Mouse (Mus musculus) forebrain, embryonic 11.5 days (tissue): ENCODE measurements around the gene Clec2d. TPM values are rescaled to one million over a fixed set of nuclear protein-coding genes. Genes with fewer than 3 reads are reported as not detected.

Experiments
- ATAC-seq: fragments of 200-750 bp; cut with Nextera tagmentation; replicated peaks from 2 replicates; pipeline ENCODE4 v1.8.0; 2017; ENCODE audit warnings: moderate TSS enrichment; ENCODE audit not compliant: low FRiP score
- DNase-seq: peaks from one replicate; pipeline ENCODE4 v3.0.0-alpha.2; 2017; ENCODE audit warnings: low spot score
- H3K27ac ChIP-seq: fragments of 300-500 bp; sonication (generic); 2 replicates; pipeline ENCODE4 v1.5.1; 2014; ENCODE audit warnings: low read depth, low read length
- H3K27me3 ChIP-seq: fragments of 300-500 bp; sonication (generic); 2 replicates; pipeline ENCODE4 v1.6.1; 2014; ENCODE audit warnings: mild to moderate bottlenecking, low read length, mixed read lengths; ENCODE audit not compliant: control insufficient read depth, insufficient read depth
- H3K36me3 ChIP-seq: fragments of 300-500 bp; sonication (generic); 2 replicates; pipeline ENCODE4 v1.6.1; 2014; ENCODE audit warnings: mild to moderate bottlenecking, low read length, moderate library complexity, mixed read lengths; ENCODE audit not compliant: control insufficient read depth, insufficient read depth
- H3K4me1 ChIP-seq: fragments of 300-500 bp; sonication (generic); replicated peaks from 2 replicates; pipeline ENCODE4 v1.6.1; 2014; ENCODE audit warnings: low read length, mixed read lengths; ENCODE audit not compliant: control insufficient read depth, insufficient read depth
- H3K4me2 ChIP-seq: fragments of 300-500 bp; sonication (generic); 2 replicates; pipeline ENCODE4 v1.6.1; 2014; ENCODE audit warnings: low read depth, mild to moderate bottlenecking, low read length, moderate library complexity, mixed read lengths; ENCODE audit not compliant: severe bottlenecking
- H3K4me3 ChIP-seq: fragments of 300-500 bp; sonication (generic); 2 replicates; pipeline ENCODE4 v1.5.1; 2014; ENCODE audit warnings: low read depth, low read length
- H3K9ac ChIP-seq: fragments of 300-500 bp; sonication (generic); 2 replicates; pipeline ENCODE4 v1.6.1; 2014; ENCODE audit warnings: low read length
- H3K9me3 ChIP-seq: fragments of 300-500 bp; sonication (generic); 2 replicates; pipeline ENCODE4 v1.6.1; 2016; ENCODE audit warnings: low read length, mixed read lengths; ENCODE audit not compliant: control insufficient read depth
- WGBS: fragments of 180-500 bp; shearing (Covaris S2); extraction: QIAGEN DNeasy Blood & Tissue Kit; methylation state at CpG from one replicate; pipeline ENCODE4 v1.1.7; 2014; 5-methylcytosine and 5-hydroxymethylcytosine counted together
- microRNA-seq: library from miRNA; unstranded; fragments of <30 nt; microRNA quantifications from one replicate; pipeline ENCODE4, GENCODE M21; 2016; ENCODE audit not compliant: insufficient number of aligned reads
- polyA plus RNA-seq: library from polyadenylated mRNA; unstranded; fragments of >200 nt; fragmentation: Nextera tagmentation; extraction: Ambion mirVana; gene quantifications from 2 replicates; pipeline ENCODE4 v1.2.1, GENCODE M21; 2014

The Clec2d gene
- polyA plus RNA-seq, 1 experiment from 2014 or later = not detected

DNA sequence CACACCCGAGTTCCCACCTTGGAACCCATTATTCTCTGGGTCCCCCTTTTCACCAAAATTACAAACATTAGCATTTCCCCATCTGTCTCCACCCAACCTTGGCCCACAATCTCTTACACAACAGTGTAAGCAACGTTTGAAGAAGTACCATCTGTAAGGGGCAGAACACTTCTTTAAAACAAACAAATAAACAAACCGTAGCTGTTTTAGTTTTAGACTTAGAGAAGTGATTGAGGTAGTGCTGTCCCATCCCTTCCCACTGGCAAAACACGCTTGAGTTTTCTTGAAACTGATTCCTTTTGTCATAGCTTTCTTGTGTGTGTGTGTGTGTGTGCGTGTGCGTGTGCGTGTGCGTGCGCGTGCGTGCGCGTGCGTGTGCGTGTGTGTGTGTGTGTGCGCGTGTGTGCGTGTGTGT lies 53.5 kb downstream of the Clec2d start:
- 84% methylated on average over 17 of the region's 18 CpGs for WGBS
- Histone ChIP-seq H3K4me3 (no peak overlapping the region), H3K27ac (no peak overlapping the region), H3K27me3 (no peaks in the 10 kb centered on the region), H3K4me1 (no peaks in the 10 kb centered on the region), H3K9me3 (no peaks in the 10 kb centered on the region), H3K4me2 (no peak overlapping the region), H3K36me3 (no peaks in the 10 kb centered on the region), H3K9ac (no peak overlapping the region)
- DNase-seq (no peak), ATAC-seq (no peak)

DNA sequence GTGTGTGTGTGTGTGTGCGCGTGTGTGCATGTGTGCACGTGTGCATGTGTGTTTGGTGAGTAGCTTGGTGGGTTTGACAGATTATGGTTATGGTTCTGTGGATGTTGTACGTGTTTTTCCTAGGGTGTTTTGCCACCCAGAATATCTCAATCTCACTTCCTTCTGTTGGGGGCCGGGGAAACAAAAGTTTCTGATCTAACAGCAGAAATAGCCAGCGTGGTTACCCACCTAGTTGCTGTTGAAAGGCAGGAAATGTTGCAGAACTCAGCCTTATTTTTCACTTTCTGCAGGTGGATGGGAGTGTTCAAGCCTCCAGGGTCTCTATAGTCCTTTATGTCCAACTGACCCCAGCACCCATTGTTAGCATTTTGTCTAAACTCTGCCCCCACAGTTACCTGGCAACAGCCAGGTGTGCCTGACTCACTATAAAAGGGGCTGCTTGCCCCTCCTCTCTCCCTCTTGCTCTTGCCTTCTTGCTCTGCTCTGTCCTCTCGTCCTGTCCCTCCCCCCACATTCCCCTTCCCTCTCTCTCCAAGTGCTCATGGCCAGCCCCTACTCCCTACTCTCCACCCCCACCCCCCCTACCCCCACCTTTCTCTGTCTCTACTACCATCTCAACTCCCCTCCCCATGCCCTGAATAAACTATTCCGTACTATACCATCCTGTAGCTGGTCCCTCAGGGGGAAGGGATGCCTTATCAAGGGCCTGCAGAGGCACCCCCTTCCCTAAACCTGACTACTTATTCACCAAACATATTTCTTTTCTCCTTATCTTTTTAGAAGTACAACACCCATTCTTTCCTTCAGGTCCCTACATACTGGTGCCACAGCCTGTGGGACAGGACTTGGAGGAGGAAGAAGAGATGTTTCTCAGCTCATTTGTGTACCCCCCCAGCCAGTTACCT lies 54.3 kb downstream of the Clec2d start:
- no peak for ATAC-seq
- Histone ChIP-seq H3K4me3 (no peak overlapping the region), H3K9ac (no peak overlapping the region), H3K4me1 (no peaks in the 10 kb centered on the region), H3K9me3 (no peaks in the 10 kb centered on the region), H3K27ac (no peak overlapping the region), H3K4me2 (no peak overlapping the region), H3K27me3 (no peaks in the 10 kb centered on the region), H3K36me3 (no peaks in the 10 kb centered on the region)
- no peak for DNase-seq
- 82% methylated on average over 8 of the region's 8 CpGs for WGBS

DNA sequence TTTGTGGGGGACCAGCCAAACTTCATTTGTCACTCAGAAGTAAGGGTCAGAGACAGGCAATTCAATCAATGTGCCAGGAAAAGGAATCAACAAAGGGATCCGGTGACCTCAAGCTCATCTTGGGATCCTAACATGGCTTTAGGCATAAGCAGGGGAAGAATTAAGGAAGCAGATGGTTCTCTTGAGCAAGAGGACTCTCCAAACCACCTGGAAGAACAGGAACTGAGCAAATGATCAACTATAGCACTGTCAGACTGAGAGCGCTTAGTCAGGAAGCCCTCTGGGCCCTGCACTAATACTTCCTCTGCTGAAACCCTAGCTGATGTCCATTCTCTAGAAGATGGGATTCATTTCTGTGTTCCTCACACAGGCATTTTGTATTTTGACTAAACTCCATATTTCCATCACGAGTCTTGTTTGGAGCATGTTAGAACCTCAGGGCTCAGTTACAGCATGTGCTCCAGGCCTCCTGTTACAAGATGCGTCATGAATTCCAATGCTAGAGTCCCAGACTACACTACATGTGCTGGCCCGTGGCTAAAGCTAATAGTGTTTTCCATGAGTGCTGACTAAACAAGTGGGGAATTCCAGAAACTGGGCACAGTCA lies 55.5 kb downstream of the Clec2d start:
- Histone ChIP-seq H3K9ac (no peak overlapping the region), H3K36me3 (no peaks in the 10 kb centered on the region), H3K4me3 (no peak overlapping the region), H3K27ac (no peak overlapping the region), H3K4me2 (no peak overlapping the region), H3K9me3 (no peaks in the 10 kb centered on the region), H3K27me3 (no peaks in the 10 kb centered on the region), H3K4me1 (no peaks in the 10 kb centered on the region)
- ATAC-seq = no peak
- WGBS = 90% methylated on average over 5 of the region's 5 CpGs
- no peak for DNase-seq

Small RNA genes within 50 kb of the gene (microRNA-seq; reads per million reads assigned to microRNA genes)
- not detected for gene Gm27514

Other genes starting within 250 kb of the Clec2d start
- gene Clec2g, start 246.2 kb upstream of the Clec2d start, polyA plus RNA-seq = not detected in 2 replicates
- 0.23 TPM in 1 of 2 replicates, not detected in the other for gene Klrb1f, start 134.7 kb upstream of the Clec2d start, polyA plus RNA-seq
- not detected in 2 replicates for gene Clec2e, start 79.7 kb upstream of the Clec2d start, polyA plus RNA-seq
- not detected in 2 replicates for gene Cd69, start 94.8 kb downstream of the Clec2d start, polyA plus RNA-seq
- gene 4922502D21Rik, start 151.2 kb downstream of the Clec2d start, polyA plus RNA-seq = not detected in 2 replicates
- gene Clec12a, start 162.1 kb downstream of the Clec2d start, polyA plus RNA-seq = 0.19 and 0.39 TPM in 2 replicates
- not detected in 2 replicates for gene Clec12b, start 205.3 kb downstream of the Clec2d start, polyA plus RNA-seq
- gene Clec1b, start 216.7 kb downstream of the Clec2d start, polyA plus RNA-seq = 7.5 and 12.3 TPM in 2 replicates
- 0.33 and 0.51 TPM in 2 replicates for gene Clec9a, start 228.2 kb downstream of the Clec2d start, polyA plus RNA-seq